Mouse (Mus musculus) megakaryocyte progenitor cell, adult 5-6 weeks (primary cell): Measurements from ENCODE around the gene Gm20388. TPM values are rescaled to one million over a fixed set of nuclear protein-coding genes. Genes with fewer than 3 reads are reported as not detected.

Experiments used
- ATAC-seq: replicated peaks from 2 replicates; pipeline ENCODE4 v1.8.0; 2016; ENCODE audit warnings: mild to moderate bottlenecking, moderate TSS enrichment, inconsistent platforms; ENCODE audit not compliant: poor library complexity
- total RNA-seq, 2 experiments: library from RNA; stranded (forward) in 1 of 2; stranded (reverse) in 1 of 2; fragments of 157-497, 149-512 nt in 1 of 2; fragments of 200-1000 nt in 1 of 2; gene quantifications; 2 replicates each; pipeline versions ENCODE4 v1.2.3 to v1.2.4; 2015 to 2017

Gene Gm20388
- total RNA-seq, 2 experiments from 2014 or later: 18.6 TPM; not detected in 1

DNA sequence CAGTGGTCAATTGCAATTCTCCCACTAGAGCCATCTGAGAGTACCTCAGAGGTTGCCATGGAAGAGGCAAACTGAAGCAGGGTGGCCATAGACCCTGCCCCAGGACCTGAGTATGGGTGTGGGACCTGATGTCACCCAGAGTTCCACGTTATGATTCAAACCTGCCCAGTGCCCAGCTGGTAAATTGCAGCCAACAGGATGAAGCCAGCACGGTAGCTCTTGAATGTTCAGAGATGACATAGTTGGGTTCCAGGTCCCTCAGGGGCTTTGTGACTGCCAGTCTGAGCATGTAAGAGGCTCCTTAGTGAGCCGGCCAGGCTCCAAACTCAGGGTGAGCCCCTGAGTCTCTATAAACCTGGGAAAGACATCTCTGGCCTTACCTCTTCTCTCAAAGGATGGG lies 2615.4 kb downstream of the Gm20388 start:
- ATAC-seq: no peak

DNA sequence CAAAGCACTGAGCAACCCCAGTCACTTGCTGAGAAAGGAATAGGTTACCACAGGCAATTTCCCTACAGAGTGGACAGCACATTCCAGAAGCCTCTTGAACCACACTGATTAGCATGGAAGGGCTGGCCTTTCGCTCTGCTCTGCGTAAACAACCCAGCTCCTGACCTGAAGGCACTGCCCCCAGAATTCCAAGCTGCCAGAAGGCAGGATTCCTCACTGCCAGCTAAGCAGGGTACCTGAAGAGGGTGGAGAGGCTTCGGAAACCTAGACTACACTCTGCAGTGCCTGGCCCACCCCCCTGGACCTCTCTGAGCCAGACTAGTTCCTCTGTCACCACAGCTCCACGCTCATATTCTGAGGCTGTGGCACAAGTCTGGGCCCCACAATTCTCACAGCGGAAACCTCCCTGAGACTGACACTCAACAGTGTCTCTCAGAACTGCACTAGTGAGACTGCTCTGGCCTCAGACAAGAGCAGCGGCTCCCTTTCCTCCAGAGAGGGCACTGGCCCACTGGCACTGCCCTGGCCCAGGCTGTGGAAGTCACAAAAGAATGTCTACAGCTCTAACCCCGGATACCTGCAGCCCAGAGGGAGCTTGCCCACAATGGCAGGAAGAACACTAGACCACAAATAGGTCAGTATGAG lies 2616.0 kb downstream of the Gm20388 start:
- ATAC-seq: no peak

DNA sequence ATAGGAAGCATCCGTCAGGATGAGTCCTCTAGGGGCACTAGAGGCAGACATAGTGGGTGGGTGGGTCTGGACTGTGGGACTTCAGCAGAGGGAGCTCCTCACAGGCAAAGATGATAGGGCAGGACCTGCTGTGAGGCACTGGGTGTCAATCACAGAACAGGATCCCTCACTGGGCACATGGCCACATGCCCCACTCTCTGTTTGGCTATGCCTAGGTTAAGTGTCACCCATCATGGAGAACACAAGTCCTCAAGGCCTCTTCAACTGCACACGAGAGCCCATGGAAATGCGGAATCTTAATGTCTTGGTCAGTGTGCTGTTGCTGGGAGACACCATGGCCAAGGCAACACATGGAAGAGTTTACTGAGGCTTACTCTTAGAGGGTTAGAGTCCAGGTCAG lies 2617.3 kb downstream of the Gm20388 start:
- no peak for ATAC-seq

DNA sequence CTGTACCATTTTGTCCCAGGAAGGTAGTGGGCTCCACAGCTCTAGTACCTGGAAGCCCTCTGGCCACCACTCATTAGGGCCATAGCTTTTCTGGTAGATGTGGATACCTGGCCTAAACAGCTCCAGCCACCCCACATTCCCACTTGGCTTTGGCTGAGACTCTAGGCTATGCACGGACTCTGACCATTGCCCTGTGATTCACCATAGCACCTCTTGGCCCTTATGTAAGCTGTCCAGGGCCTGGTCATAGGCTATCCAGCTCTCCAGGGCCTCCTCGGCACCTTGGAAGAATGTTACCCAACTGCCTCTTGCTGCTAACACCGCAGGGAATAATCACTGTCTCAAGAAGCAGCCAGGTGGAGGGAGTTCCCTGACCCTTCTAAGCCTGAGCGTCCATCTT lies 2618.5 kb downstream of the Gm20388 start:
- ATAC-seq: no peak

DNA sequence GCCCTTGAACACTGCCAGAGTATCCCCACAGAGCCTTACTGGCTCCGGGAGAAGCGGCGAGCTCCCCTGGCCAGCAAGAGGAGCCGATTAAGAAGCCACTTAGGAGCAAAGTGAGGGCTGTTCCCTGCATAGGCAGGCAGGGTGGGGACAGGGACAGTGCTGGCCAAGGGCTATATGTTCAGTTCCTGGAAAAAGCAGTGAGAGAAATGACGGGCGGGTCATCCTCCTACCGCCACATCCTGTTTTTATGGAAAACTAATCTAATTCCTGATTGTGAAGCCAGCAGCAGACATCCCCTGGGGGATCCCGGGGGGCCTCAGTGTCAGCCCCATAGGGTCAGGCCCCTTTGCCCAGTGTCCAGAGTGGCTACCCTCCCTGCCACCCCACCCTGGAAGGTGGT lies 2620.7 kb downstream of the Gm20388 start:
- ATAC-seq: no peak

DNA sequence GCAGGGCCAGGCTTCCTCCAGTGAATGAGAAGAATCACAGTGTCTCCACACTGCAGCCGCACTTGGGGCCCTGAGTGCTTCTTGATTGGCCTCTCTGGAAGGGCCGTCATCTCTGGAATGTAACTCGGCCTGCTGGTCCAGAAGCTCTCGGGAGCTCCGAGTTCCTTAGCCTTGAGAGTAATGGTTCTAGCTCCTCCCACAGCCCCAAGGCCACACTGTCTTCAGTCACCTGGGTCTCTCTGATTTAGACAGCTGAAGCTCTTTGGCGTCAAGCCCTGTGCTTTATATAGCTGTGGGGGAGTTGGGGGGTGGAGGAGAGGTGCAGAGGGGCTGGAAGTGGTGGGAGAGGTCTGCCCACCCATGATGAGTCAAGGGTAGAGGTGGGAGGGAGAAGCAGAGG lies 2626.4 kb downstream of the Gm20388 start:
- ATAC-seq: no peak

DNA sequence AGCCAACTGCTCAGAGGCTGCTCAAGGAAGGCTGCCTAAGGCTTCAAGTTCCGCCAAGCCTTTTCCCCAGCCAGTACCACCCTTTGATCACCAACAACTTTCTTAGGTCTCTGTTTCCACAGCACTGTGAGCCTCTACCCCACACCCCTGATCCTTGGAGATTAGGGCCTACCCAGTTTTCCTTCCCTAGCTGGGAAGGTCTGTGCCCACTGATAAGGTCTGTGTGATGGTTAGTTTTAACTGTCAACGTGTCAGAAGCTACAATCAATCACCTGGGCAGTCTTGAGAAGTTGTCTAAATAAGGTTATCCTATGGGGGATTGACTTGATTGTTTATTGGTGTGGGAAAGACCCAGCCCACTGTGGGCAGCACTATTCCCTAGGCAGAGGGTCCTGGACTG lies 2627.2 kb downstream of the Gm20388 start:
- ATAC-seq: peak; percentile 92

DNA sequence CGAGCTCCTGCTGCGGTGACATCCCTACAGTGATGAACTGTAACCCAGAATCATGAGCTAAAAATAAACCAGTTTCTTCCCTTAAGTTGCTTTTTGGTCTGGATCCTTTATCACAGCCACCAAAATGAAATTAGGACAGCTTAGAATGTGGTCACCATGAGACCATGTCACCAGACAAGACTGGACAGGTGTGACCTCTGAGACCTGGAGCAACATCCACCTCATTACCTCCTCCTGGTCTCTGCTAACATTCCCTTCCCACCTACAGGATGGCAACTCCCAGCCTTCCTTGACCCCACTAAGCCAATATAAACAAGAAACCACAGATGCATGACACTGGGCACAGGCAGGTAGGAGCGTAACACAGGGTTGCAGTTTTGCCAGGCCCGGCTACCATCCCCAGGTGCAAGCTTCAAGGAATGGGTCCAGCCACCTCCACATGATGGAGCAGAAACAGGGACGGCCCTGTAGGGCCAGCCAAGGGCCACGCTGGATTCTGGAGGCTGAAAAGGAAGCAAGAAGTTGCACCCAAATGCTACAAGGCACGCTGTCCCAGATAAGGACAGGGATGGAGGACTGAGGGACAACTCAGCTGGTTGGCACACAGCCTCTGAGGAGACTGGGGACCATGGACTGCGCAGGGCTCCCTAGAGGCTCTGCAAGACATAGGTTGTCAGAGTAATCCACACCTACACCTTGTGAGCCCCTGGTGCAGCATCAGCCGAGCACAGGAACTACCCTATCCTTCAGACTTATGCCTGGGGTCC lies 2627.9 kb downstream of the Gm20388 start:
- ATAC-seq: peak; percentile 28; the same call in 1 of the 2 replicates

DNA sequence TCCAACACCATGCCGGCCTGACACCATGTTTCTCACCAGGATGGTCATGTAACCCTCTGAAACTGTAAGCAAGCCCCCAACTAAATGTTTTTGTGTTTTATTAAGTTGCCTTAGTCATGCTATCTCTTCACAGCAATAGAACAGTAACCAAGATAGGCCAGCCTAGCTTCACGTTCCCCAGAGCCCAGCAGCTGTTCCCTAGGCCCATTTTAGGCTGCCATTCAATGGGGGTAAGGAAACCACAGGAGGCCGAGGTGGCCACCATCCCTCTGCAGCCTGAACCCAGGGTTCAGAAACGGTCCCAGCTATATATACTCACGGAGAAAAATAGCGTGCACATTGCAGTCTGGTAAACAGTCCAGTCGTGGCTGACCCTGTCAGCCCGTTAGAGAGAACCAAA lies 2633.5 kb downstream of the Gm20388 start:
- no peak for ATAC-seq

DNA sequence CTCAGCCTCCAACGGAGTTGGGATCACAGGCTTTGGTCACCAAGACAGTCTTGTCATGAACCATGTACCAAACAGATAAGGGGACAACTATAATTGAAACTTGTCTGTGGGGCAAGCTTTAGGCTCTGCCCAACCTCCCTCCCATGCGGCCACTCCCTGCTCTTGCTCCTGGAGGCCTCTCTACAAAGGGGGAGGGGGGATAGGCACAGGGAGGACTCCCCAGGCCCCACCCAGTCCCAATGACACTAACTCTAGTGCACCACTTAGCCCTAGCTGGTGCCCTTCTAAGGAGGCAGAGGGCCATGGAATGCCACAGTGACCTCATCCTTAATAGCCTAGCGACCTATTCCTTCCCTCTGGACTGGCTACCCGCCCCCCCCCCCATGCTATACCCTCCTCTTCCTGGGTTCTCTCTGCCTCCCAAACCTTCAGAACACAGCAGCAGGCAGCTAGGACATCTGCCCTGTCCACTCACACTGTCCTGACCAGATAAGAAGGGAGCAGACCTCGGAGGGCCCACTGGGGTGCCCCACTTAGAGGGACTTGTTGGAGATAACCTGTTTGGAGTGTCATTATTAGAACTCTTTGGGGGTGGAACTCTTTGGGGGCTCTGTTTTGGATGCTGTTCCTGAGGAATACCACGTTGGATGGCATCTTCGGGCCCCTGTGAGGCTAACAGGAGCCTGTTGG lies 2635.6 kb downstream of the Gm20388 start:
- ATAC-seq: peak; percentile 56

DNA sequence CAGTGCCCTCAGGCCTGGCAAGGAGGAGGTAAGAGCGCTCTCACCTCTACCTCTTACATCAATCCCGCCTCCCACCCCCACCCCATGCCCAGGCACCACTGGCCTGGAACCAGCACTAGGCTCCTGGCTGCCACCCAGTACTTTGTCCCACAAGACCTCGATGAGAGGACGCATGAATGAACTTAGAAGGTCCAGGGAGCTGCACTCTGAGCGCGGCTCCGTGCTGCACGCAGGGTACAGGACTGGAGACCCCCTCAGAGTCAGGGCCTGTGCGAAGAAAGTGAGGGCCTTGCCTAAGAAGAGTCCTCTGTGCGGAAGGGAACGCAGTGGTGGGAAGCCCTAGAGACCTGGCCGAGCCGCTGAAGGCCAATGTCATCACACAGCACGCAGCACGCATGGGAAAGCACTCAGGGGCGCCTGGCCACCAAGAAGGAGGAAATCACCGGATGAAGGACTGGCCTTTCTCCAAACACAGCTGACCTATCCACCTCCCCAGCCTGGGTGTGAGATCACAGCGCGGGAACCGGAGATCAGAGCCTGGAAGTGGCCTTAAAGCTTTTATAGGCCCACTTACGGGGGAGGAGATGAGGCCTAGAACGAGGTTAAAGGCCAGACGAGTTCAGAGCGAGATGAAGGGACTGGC lies 2636.3 kb downstream of the Gm20388 start:
- no peak for ATAC-seq

DNA sequence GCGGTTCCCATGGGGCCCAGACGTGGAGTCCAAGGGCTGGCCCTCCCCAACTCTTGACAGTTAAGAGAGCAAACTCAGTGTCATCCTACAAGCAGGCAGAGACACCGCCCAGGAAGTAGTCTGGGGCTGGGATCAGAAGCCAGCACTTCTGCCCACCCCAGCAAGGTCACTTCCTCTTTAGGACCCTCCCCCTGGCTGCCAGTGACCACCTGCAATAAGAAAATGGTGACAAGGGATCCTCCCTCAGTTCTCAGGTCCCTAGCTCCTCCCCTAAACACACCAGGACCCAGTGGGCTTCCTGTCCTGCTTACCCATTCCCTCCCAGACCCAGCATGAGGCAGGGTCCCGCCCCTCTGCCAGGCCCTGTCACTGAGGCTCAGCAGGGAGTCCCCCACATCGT lies 2637.2 kb downstream of the Gm20388 start:
- peak; percentile 67 for ATAC-seq

DNA sequence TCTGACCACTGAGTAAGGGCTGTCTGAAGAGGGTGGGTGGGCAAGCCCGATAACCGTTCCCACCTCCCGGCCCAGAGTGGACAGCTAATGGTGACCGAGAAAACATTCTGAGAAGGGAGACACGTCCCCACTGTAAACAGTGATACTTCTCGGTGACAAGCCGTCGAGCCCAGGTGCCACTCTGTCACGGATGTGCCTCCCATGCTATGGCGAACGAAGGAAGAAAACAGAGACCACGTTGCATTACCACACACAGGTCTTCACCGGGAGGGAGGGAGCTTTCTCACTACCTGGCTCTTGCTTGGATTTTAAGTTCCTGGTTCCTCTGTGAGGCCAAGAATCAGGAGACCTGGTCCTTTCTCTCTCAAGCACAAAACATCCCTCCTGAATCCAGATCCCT lies 2637.7 kb downstream of the Gm20388 start:
- no peak for ATAC-seq

DNA sequence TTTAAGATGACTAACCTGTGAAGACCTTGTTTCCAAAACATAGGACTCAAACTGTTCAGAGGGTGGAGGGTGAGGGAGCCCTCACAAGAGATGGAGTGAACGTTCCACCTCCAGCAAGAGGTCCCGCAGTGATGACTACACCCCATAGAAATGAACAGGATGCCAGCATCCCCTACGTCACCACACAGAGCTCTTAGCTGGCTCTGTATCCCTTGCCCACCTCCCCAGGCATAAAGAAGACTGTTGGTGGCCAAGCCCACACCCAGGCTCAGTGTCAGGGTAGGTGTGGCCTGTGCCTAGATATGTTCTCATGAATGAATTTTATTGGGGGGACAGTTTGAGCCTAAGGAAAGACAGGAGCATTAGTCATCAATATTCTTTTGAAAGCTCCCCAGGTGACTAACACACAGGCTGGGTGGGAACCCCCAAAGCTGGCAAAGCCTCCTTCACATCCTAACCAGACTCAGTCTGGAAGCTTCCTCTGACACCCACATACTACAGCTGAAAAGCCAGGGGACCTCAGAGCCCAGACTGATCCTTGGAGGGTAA lies 2638.3 kb downstream of the Gm20388 start:
- no peak for ATAC-seq

DNA sequence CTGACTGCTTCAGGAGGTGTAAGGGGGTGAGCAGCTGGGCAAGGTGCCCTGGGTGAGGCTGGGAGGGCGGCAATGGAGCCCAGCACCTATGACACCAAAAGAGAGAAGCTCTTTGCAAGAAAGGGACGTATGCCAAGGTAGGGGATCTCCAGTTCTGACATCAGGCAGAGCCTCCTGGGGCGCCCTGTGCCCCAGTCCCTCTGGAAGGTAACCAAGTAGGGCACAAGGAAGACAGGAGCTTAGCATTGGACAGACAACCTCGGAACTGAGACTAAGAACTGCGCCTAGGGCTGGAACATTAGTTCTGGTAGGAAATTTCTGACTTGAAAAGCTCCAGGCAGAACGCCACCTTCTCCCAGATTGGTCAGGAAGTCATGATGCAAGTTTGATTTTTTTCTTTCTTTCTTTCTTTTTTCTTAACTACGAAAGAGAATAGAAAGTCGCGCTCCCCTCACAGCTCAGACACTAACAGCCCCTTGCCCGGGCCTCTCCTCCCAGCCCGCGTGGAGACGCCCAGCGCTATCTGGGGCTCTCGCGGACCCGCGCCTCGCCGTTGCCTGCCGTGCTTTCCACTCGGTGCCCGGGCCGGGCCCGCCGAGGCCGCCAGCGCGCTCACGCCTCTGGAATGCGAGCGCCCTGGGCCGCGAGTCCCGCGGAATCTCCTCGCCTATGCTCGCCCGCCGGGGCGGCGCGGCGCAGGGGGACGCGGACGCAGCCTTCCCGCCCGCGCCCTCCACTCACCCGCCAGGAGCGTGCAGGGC lies 2639.8 kb downstream of the Gm20388 start:
- ATAC-seq: no peak

DNA sequence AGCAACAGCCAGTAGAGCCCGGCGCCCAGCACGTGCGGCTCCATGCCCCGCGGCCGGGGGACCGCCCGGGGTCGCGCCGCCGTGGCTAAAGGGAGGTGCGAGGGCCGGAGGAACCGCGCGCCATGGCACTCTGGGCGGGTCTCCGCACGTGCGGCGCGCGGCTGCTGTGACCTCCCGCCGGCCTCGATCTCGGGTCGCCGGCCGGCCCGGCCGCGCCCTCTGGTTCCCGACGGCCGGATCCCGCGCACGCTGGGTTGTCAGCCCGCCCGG lies 2640.3 kb downstream of the Gm20388 start:
- ATAC-seq: no peak

DNA sequence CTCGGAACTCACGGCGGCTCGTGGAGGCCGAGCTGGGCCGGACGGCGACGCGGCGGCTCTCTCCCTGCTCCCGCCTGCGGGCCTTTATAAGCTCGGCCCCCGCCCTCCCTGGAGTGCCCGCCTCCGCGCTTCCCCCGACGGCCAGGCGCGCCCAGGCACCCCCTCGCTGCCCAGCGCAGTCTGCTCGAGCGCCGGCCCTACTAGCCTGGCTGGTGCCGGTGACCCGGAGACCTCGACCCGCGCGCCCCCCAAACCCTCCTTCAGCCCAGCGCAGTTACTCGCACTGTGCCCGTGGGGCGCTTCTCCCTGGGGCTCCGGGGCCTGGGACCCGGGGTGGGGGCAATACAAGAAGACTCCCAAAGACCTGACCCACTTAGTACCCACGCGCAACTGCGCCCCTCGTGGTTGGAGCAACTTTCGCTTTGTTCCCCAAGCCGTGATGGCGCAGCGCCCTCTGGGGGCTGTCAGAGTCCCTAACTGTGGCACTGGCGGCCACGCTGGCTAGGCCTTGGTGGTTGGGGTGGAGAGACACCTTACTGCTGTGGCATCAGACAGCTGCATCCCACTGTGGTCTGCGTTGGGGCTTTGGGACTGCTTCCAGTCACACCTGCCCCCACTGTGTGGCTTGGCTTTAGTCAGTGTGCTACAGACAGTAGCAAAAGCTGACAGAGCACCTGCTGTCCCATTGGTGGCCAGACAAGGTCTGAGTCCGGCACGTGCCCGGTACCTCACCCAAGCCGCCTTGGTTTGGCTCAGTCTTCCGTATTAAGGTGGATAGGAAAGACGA lies 2640.8 kb downstream of the Gm20388 start, which contains the start of gene Piezo1:
Gene Piezo1 (minus strand): TSS at position 65 of the 787 bp plus-strand sequence.
- peak; percentile 57 for ATAC-seq

DNA sequence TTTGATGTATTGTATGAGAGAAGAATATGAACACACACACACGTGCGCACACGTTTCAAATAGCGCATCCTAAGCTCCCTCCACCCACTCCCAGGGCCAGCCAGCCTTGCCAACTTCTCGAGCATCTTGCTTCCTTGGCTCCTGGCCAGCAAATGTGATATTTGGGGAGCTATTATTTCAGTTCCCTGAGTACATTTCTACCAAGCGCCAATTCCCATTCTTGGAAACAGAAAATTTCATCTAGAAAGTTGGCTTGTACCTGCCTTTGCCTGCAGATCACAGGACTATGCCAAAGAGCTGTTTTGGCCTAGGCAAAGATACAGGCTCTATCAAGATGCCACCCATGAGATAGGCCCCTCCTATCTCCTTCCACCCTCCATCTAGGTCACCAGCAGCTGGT lies 2644.1 kb downstream of the Gm20388 start:
- ATAC-seq: no peak

DNA sequence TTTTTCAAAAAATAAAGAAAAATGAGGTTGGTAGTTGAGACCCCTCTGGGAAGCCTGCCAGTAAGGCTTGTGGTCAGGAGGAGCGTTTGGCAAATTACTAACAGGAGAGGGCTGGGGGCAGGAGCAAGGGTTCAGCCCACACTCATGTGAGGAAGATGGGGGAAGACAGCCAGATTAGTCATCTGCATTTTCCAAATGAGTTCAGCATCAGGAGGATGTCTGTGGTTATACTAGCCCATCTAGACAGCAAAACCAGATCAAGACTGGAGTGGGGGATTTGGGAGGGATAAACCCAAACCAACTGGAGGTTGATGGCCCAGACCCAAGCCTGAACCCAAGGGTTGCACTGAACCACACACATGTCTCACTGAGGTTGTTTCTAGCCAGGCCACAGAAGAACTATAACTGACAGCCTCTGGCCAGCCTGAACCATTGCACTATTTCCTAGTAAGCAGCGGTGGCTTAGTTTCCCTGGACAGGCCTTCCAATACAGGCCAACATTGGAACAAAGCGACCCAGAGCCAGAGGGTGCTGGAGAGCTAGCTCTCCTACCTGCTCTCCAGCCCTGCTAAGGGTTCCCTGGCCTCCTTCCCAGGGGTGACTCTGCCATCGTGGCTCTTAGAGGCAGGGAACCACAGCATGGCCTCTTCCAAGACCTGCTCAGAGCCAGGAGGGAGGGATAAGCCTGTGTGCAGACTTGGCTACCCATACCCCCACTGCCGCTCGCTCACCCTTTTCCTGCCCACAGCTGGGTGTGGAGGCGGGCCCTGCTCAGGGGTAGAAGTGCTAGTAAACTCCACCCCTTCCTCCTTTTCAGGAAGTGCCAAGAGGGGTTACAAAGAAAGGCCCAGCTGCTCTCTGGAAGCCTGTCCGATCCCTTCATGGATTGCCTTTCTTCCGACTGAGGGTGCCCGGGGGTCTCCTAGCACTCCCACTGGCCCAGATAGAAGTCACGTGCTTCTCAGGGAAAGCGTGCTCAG lies 2645.7 kb downstream of the Gm20388 start:
- peak; percentile 81 for ATAC-seq
